Mouse (Mus musculus) layer of hippocampus, adult 9-11 months (tissue): ENCODE measurements around the gene Gm1043.

Experiments
- DNase-seq: peaks from one replicate; pipeline ENCODE4 v3.0.0; 2022

Gene Gm1043

GRCm38 (mm10) chr5:37118242-37118641, 33.1 kb downstream of the Gm1043 start:
- DNase-seq: no peak

GRCm38 (mm10) chr5:37121186-37121680, 36.1 kb downstream of the Gm1043 start:
- DNase-seq: no peak

- DNase-seq: no peak
These were observed 46.7 kb downstream of the Gm1043 start for GRCm38 (mm10) chr5:37131841-37132240.

GRCm38 (mm10) chr5:37141745-37142144, 56.6 kb downstream of the Gm1043 start:
- DNase-seq: no peak

GRCm38 (mm10) chr5:37147536-37147935, 62.4 kb downstream of the Gm1043 start:
- DNase-seq: no peak

GRCm38 (mm10) chr5:37150650-37151049, 65.5 kb downstream of the Gm1043 start:
- DNase-seq: no peak

GRCm38 (mm10) chr5:37154472-37154871, 69.3 kb downstream of the Gm1043 start:
- DNase-seq: no peak

GRCm38 (mm10) chr5:37158408-37158807, 73.2 kb downstream of the Gm1043 start:
- DNase-seq: no peak

GRCm38 (mm10) chr5:37162871-37163781, 78.0 kb downstream of the Gm1043 start:
- peak; percentile 81 for DNase-seq

- DNase-seq: no peak
These were observed 91.3 kb downstream of the Gm1043 start for GRCm38 (mm10) chr5:37176466-37176865.

GRCm38 (mm10) chr5:37177061-37177460, 91.9 kb downstream of the Gm1043 start:
- peak; percentile 59 for DNase-seq

- no peak for DNase-seq
These were observed 93.6 kb downstream of the Gm1043 start for GRCm38 (mm10) chr5:37178811-37179210.

- peak; percentile 57 for DNase-seq
These were observed 94.7 kb downstream of the Gm1043 start for GRCm38 (mm10) chr5:37179872-37180271.

GRCm38 (mm10) chr5:37180624-37181023, 95.5 kb downstream of the Gm1043 start:
- no peak for DNase-seq

GRCm38 (mm10) chr5:37184605-37185004, 99.4 kb downstream of the Gm1043 start:
- DNase-seq: no peak

- no peak for DNase-seq
These were observed 105.2 kb downstream of the Gm1043 start for GRCm38 (mm10) chr5:37190378-37190777.

- no peak for DNase-seq
These were observed 111.0 kb downstream of the Gm1043 start for GRCm38 (mm10) chr5:37196196-37196595.

GRCm38 (mm10) chr5:37196666-37197250, 111.6 kb downstream of the Gm1043 start:
- DNase-seq: no peak

GRCm38 (mm10) chr5:37197423-37197822, 112.3 kb downstream of the Gm1043 start:
- DNase-seq: no peak

GRCm38 (mm10) chr5:37198011-37198688, 113.0 kb downstream of the Gm1043 start:
- no peak for DNase-seq

GRCm38 (mm10) chr5:37202285-37202684, 117.1 kb downstream of the Gm1043 start:
- no peak for DNase-seq

- DNase-seq: peak; percentile 47
These were observed 119.7 kb downstream of the Gm1043 start for GRCm38 (mm10) chr5:37204886-37205285.

GRCm38 (mm10) chr5:37205420-37205819, 120.2 kb downstream of the Gm1043 start:
- DNase-seq: no peak
